Mouse (Mus musculus) heart, postnatal 14 days (tissue): ENCODE data around the gene Cenpo. TPM values are rescaled to one million over a fixed set of nuclear protein-coding genes. Genes with fewer than 3 reads are reported as not detected.

ENCODE experiments used
- DNase-seq, 2 experiments: peaks; one replicate each; pipeline ENCODE4 v3.0.0; 2021 to 2022
- intact Hi-C: fragments of 180-260 bp; cut with DNase I; formaldehyde crosslinking; loops from one replicate; pipeline ENCODE4 v1.15.1; 2025
- total RNA-seq, 2 experiments: library from RNA; stranded (reverse); gene quantifications; 2 replicates each; pipeline ENCODE4 v1.2.3; 2021

The Cenpo gene
- total RNA-seq, 2 experiments from 2014 or later = 3.3 to 3.4 TPM

DNA sequence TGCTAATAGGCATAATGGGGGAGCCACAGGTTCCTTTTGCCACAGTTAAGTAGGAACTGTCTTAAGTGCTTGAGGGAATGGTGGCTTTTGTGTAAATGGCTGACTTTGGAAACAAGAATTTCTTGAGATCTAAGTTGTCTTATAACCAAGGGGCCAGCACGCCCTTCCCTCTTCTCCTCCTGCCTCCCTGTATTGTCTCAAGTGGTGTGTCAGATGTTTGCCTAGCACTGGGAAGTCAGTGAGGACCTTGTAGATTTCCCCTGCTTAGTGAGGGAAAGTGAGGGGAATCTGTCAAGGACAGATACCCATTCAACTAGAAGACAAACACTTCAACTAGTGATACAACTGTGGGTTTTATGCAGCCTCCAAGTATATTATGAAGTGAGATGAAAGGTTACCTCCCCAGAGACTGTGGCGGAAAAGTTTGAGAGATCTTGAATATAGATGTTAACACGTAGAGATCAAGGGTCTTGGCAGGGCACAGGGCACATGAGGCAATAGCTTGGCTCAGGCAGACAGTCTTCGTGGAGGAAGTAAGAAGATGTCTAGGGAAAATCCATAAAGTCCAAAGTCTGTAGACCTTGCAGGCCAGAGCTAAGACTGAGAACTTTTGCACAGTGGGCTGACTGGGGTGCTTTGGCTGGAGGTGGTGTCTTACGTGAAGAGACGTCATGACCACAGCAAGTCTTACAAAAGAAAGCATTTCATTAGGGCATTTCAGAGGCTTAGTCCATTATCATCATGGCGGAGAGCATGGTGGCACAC, 75.0 kb downstream of the Cenpo start:
- intact Hi-C loops = no loop called here
- DNase-seq = no peak

GRCm38 (mm10) chr12:4158179-4158578, 75.9 kb downstream of the Cenpo start:
- intact Hi-C loops = no loop called here

DNA sequence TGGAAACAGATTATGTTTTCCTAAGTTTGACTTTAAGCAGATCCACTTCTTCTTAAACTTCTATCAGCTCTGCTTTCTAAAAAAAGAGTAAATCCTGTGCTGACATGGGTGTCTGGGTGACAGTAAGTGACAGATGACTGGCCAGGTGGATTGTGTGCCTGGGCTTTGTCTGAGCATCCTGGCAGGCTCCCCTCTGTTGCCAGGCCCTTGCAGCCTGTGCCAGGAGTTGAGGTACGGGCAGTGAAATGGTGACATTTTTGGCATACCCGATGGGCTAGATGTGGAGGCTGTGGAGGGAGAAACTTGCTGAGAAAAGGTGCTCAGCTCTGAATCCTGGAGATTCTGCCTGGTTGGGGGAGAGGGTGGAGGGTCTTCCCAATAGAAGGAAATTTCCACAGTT, 76.6 kb downstream of the Cenpo start:
- intact Hi-C loops = no loop called here
- DNase-seq = no peak

More at GRCm38 (mm10) chr12:4158179-4158578, 75.9 kb downstream of the Cenpo start:
- no peak for DNase-seq

DNA sequence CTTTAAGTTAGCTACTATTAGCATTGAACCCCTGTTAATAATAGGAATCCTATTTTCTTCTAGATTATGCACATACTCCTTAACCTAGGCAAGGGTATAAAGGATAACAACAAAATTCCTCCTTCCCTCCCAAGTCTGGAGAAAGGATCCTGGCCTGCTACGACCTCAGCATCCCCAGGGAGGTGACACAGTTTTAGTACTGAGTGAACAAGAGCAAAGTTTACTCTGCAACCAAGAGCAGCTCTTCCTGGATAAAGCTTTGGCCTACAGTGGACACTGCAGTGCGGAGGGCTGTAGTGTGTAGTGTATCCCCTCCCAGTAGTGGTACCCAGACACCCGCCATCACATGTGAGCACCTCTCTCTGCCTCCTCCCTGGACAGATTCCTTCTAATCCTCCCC, 82.1 kb downstream of the Cenpo start:
- DNase-seq = peak in 1 of 2 experiments; percentile 38
- intact Hi-C loops = no loop called here

DNA sequence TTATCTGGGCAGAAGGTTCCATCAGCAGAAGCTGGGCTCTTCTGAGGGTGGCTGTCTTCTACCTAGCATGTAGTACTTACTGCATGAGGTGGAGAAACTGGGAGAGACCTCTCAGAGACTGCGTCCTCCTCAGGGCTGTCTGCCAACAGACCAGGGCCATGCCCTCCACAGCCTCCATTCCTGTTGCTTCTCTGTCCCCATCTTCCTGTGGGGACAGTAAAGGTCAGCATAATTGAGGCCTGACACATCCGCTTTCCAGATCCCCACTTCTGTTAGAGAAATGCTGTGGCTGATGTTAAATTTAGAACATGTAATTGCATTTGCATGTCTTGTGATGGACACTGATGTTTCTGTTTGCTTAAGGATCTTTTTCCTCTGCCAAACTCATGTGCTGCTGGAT, 83.2 kb downstream of the Cenpo start:
- no peak for DNase-seq
- intact Hi-C loops = no loop called here

Other genes starting within 250 kb of the Cenpo start
- gene Efr3b, start 195.4 kb downstream of the Cenpo start, total RNA-seq = 10 to 100 TPM in 1 of 2 experiments, 1 to 10 TPM in 1; 9.4 to 10.1 TPM
- gene Dnajc27, start 151.7 kb downstream of the Cenpo start, total RNA-seq = 1 to 10 TPM; 6.2 to 6.6 TPM
- gene Adcy3, start 101.2 kb downstream of the Cenpo start, total RNA-seq = 1 to 10 TPM; 4.5 to 7.2 TPM
- gene Ptrhd1, start 267 bp downstream of the Cenpo start, total RNA-seq = 1 to 10 TPM; 4.3 to 4.6 TPM
- 10 to 100 TPM; 32.1 to 33.6 TPM for gene Ncoa1, start 242.9 kb upstream of the Cenpo start, total RNA-seq